Mouse (Mus musculus) forebrain, embryonic 15.5 days (tissue): ENCODE measurements at regions not wholly inside any gene's neighbourhood (a gene's known extent, or its start where the extent isn't known, plus 50 kb on each side); places are given as distances from the start of the nearest gene placed in this dataset.

Source experiments
- ATAC-seq: fragments of 200-750 bp; cut with Nextera tagmentation; replicated peaks from 2 replicates; pipeline ENCODE4 v1.8.0; 2017; ENCODE audit warnings: mild to moderate bottlenecking, moderate TSS enrichment, moderate library complexity
- H3K27ac ChIP-seq: fragments of 300-500 bp; sonication (generic); replicated peaks from 2 replicates; pipeline ENCODE4 v1.5.1; 2015; ENCODE audit warnings: mild to moderate bottlenecking, inconsistent platforms
- H3K27me3 ChIP-seq: fragments of 300-500 bp; sonication (generic); 2 replicates; pipeline ENCODE4 v1.6.1; 2015; ENCODE audit warnings: inconsistent platforms
- H3K36me3 ChIP-seq: fragments of 300-500 bp; sonication (generic); 2 replicates; pipeline ENCODE4 v1.6.1; 2015; ENCODE audit warnings: mild to moderate bottlenecking, inconsistent platforms
- H3K4me1 ChIP-seq: fragments of 300-500 bp; sonication (generic); 2 replicates; pipeline ENCODE4 v1.6.1; 2015; ENCODE audit warnings: inconsistent platforms
- H3K4me2 ChIP-seq: fragments of 300-500 bp; sonication (generic); replicated peaks from 2 replicates; pipeline ENCODE4 v1.6.1; 2015; ENCODE audit warnings: mild to moderate bottlenecking, inconsistent platforms
- H3K4me3 ChIP-seq: fragments of 300-500 bp; sonication (generic); 2 replicates; pipeline ENCODE4 v1.5.1; 2015; ENCODE audit warnings: mild to moderate bottlenecking, inconsistent platforms
- H3K9ac ChIP-seq: fragments of 300-500 bp; sonication (generic); replicated peaks from 2 replicates; pipeline ENCODE4 v1.6.1; 2015; ENCODE audit warnings: mild to moderate bottlenecking, inconsistent platforms
- H3K9me3 ChIP-seq: fragments of 300-500 bp; sonication (generic); 2 replicates; pipeline ENCODE4 v1.6.1; 2016; ENCODE audit warnings: inconsistent platforms
- WGBS: fragments of 180-500 bp; shearing (Covaris S2); methylation state at CpG from one replicate; pipeline ENCODE4 v1.1.7; 2015; ENCODE audit warnings: mixed read lengths; 5-methylcytosine and 5-hydroxymethylcytosine counted together

DNA sequence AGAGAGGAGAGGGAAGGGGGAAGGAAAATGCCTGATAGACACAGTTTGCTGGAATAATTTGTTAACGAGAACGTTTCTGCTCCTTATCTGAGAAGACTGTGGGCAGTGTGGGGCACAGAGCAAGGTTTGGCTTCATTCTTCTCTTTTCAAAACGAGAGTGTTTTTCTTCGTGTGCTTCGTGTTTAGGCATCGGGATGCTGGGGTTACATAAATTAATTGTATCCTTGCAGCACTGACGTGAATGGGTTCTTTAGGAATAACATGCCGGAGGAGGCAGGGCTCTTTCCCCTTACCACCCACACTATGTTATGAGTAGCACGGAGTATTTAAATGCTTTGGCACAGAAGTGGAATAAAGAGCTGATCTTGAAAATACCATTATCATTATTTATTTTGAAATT is 110.9 kb upstream of the Hhip start:
- no peaks in the 10 kb centered on the region for H3K27me3 ChIP-seq
- no peaks in the 10 kb centered on the region for H3K36me3 ChIP-seq
- no peaks in the 10 kb centered on the region for H3K9me3 ChIP-seq
- H3K27ac ChIP-seq: no peak overlapping the region
- H3K9ac ChIP-seq: no peak overlapping the region
- H3K4me3 ChIP-seq: no peak overlapping the region
- no peak for ATAC-seq
- 29% methylated on average over 9 of the region's 9 CpGs for WGBS
- no peaks in the 10 kb centered on the region for H3K4me1 ChIP-seq
- H3K4me2 ChIP-seq: no peak overlapping the region

DNA sequence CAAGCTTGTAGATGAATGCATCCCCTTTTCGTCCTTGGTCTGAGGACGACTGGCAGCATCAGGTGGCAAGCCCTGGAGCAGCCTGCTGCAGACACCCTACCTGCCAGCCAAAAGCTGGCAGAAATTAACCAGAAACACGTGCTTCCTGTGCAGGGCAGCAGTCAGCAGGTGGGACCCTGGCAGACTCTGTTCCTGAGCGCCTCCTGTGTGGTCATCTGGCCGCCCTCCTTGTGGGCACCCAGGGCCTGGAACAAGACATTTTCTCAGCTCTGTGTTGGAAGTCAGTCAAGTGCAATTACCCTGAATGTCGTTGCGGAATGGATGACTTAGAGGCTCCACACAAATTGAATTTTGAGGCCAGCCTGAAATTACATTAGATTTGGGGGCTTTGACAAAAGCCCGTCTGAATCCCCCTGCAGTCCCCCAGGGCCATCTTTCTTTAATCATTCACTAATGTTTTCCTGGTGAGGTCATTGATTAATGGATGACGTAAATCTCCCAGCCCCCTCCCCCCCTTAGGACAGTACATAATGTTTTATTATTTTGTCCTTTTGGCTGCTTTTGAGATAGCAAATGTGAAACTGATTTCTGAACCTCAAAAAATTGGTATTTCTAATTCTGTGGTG is 91.8 kb upstream of the Hhip start:
- no peaks in the 10 kb centered on the region for H3K36me3 ChIP-seq
- no peaks in the 10 kb centered on the region for H3K27me3 ChIP-seq
- H3K9ac ChIP-seq: no peak overlapping the region
- 53% methylated on average over 9 of the region's 9 CpGs for WGBS
- H3K27ac ChIP-seq: no peak overlapping the region
- ATAC-seq: no peak
- H3K4me2 ChIP-seq: no peak overlapping the region
- H3K4me1 ChIP-seq: no peaks in the 10 kb centered on the region
- H3K4me3 ChIP-seq: no peak overlapping the region
- no peaks in the 10 kb centered on the region for H3K9me3 ChIP-seq

DNA sequence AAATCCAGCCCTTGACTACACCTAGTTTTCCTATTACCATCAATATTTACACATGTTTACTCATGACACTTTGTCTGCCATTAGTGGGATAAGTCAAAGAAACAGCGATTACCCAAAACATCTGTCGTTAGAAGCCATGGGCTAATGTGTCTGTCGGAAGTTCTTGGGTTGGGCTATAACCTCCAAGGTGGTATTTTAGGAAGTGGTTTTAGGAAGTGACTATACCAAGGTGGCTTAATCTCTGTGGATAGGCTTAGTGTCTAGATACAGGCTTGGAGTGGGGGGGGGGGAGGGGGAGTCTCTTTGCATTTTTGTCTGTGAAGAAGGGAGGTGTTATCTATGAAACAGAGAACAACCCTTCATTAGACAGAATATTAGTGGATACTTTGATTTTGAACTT is 90.1 kb upstream of the Hhip start:
- Histone ChIP-seq H3K4me3 (no peak overlapping the region), H3K27me3 (no peaks in the 10 kb centered on the region), H3K27ac (no peak overlapping the region), H3K36me3 (no peaks in the 10 kb centered on the region), H3K9me3 (no peaks in the 10 kb centered on the region), H3K9ac (no peak overlapping the region), H3K4me2 (no peak overlapping the region), H3K4me1 (no peaks in the 10 kb centered on the region)
- ATAC-seq: no peak
- WGBS: 90% methylated on average over 3 of the region's 3 CpGs

DNA sequence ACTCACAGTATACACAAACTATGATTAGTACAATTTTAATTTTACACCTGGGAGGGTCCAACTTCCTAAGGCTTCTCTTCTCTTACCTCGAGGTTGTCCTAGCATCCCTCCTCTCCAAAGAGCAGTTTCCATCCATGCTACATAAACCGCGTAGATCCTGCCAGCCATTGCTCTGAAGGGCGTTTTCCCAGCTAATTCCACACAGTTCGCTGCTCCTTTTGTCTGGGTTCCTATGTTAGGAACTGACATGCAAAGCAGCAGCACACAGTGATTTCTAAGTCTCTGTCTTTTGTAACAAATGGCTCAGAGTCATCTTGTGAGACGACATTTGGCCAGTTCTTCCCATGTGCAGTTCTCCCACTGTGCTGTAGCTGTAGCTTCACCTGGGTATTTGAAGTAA is 80.7 kb upstream of the Hhip start:
- WGBS: 50% methylated on average over 6 of the region's 6 CpGs
- no peak for ATAC-seq
- Histone ChIP-seq H3K9me3 (no peaks in the 10 kb centered on the region), H3K36me3 (no peaks in the 10 kb centered on the region), H3K4me1 (no peaks in the 10 kb centered on the region), H3K27me3 (no peaks in the 10 kb centered on the region), H3K4me3 (no peak overlapping the region), H3K9ac (no peak overlapping the region), H3K4me2 (no peak overlapping the region), H3K27ac (no peak overlapping the region)

DNA sequence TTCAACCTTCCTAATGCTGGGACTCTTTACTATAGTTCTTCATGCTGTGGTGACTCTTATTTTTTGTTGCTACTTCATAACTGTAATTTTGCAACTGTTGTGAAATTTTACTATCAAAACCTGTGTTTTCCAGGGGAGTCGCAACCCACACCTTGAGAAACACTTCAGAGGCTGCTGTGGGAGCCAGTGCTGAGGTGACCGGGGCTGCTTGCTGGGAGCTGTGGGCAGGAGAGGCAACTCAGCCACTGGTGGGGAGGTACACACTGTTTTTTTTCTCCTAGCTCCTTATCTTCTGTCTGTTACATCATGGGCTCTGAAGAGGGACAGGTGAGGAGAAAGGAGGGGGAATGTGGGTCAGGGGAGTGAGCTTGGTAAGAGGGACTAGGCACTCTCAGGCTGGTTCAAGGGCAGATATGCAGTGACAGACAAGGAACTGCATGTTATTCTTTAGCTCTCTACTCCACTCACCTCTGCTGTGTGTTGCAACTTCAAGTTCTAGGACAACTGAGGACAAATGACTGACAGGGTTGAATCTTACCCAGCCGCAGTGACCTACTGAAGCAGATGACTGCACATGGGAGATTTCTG is 62.7 kb upstream of the Hhip start:
- Histone ChIP-seq H3K36me3 (no peaks in the 10 kb centered on the region), H3K9ac (no peak overlapping the region), H3K4me2 (no peak overlapping the region), H3K27ac (no peak overlapping the region), H3K9me3 (no peaks in the 10 kb centered on the region), H3K4me3 (no peak overlapping the region), H3K27me3 (no peaks in the 10 kb centered on the region), H3K4me1 (no peaks in the 10 kb centered on the region)
- WGBS: 90% methylated on average over 3 of the region's 3 CpGs
- ATAC-seq: no peak

DNA sequence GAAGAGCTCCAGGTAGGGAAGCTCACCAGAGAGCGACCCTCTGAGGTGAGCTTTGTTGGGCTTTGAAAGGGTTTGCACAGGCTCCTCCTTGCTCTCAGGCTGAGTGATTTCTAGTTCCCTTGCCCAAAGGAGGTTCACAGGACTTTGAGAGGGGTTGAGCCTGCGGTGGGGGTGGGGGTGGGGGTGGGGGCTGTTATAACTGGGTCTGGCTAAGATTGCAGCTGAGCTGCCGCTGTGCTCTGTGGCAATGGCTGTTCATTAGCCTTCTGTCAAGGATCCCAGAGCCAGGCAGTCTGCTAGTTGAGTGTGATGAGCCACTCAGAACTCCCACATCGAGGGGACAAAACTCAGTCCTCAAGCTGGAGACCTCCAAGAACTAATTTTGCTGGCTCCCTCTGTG is 59.5 kb upstream of the Hhip start:
- no peaks in the 10 kb centered on the region for H3K9me3 ChIP-seq
- H3K4me1 ChIP-seq: no peaks in the 10 kb centered on the region
- no peak overlapping the region for H3K27ac ChIP-seq
- H3K36me3 ChIP-seq: no peaks in the 10 kb centered on the region
- H3K4me2 ChIP-seq: no peak overlapping the region
- WGBS: 47% methylated on average over 4 of the region's 4 CpGs
- H3K9ac ChIP-seq: no peak overlapping the region
- no peak overlapping the region for H3K4me3 ChIP-seq
- no peaks in the 10 kb centered on the region for H3K27me3 ChIP-seq
- ATAC-seq: no peak
